Mouse (Mus musculus) CH12F3 (cell line): ENCODE measurements at regions not wholly inside any gene's neighbourhood (a gene's known extent, or its start where the extent isn't known, plus 50 kb on each side); places are given as distances from the start of the nearest gene placed in this dataset.

Source experiments
- in situ Hi-C: fragments of 300-500 bp; cut with MboI; formaldehyde crosslinking; loops from 2 replicates; pipeline ENCODE4 v1.14.3; 2020; ENCODE audit warnings: low sequenced_read_pairs

DNA sequence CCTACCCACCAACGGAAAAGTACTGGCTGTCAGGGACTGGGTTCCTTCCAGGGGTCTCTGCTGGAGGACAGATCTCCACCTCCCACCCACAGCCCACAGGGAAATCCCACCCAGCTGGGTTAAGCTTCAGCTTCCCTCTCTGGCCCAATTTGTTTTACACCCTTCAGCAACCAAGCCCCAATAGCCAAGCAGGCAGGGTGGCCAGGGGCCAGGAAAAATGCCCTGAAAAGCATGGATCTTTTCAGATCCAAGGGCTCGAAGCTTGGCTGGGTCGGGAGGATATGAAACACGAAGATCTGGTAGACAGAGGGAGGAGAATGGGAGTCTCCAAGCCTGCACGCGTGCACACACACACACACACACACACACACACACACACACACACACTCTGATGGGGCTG, 302.4 kb downstream of the Sox9 start:
- in situ Hi-C loops: no loop called here

DNA sequence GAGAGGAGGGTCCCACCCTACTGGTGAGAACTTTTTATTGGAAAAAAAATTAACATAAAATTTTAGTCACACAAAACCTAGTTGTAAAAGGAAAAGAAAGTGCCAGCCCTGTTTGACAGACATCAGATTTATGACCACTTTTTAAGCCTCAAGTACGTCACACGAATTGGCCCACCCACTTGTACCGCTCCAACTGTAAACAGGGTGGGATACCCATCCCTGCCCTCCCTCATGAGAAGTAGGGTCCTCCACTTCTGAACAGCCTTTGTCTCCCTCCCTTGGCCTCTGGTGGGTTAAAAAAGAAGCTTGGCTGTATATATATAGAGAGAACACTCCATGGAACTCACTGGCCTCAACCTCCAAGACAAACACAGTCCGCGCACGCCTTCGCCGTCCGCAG, 303.5 kb downstream of the Sox9 start:
- in situ Hi-C loops: no loop called here

DNA sequence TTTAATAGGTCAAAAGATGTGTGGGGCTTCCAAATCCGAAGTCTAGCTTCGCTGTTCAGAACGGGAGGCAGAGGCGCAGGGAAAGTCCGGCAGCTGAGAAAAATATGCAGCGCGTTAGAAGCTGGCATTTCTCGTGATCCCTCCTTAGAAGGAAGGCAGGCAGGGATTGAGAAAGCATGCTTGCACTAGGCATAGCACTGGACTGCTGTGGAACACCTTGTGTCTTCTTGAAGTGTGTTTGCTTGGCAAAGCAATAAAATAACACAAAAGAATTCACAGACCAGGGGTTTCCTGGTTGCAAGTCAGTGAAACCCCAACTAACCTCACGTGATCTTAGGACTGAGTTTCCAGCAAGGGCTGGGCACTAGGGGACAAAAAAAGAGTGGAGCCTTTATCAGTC, 305.1 kb downstream of the Sox9 start:
- in situ Hi-C loops: no loop called here

DNA sequence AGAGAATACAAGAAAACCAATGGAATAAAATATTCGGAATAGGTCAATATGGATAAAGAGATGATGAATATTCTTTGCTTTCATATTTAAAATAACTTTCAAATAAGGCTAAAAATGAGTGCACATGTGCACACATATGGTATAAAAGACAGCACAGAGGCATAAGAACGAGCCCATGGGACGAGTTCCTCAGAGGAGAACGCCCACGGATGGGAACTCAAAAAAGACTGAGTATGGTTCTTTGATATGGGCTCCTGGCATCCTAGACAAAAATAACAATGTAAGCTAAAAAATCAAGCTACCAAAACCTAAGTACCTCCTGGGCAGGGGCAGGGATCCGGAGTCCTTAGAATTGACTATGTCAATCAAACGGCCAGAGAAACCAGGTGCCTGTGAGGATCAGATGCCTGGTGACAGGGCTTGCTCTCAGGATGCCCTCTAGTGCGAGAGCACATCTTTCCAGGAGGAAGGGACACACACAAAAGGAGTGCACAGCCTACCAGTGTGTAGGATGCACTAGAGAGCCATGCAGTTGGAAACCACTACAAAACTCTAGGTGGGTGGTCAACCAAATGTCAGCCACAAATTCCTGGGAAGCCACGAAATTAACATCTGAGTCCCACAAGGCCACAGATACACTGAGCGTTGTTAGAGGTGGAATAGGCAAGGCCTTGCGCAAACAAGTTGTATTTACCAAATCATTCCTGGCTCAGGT, 307.8 kb downstream of the Sox9 start:
- in situ Hi-C loops: no loop called here

DNA sequence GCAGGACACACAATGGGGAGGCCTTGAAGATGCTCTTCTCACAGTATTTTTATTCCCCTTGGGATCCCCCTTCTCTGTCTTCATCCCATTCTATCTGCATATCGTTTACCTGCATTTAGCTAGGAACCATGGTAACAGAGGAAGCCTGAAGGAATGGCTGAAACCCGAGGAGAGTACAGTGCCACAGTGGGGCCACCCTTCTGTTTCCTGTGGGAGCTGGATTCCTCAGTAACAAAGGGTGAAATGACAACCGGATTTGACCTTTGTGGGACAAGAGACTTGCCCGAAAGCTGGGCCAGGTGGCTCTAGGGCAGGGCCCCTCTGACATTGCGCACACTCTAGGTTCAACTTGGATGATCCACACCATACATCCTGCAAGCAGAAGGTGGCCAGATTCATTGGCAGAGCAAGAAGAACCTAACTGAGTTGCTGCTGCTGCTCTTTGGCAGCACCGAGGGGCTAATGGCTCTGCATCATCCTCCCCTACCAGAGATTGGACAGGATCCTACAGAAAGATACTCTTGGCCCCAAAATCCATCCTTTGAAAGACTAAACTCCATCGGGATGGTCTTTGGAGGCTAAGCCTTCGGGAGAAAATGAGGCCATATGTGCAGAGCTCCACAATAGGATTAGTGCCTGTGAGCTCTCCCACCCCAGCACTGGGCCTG, 310.0 kb downstream of the Sox9 start:
- in situ Hi-C loops: no loop called here

DNA sequence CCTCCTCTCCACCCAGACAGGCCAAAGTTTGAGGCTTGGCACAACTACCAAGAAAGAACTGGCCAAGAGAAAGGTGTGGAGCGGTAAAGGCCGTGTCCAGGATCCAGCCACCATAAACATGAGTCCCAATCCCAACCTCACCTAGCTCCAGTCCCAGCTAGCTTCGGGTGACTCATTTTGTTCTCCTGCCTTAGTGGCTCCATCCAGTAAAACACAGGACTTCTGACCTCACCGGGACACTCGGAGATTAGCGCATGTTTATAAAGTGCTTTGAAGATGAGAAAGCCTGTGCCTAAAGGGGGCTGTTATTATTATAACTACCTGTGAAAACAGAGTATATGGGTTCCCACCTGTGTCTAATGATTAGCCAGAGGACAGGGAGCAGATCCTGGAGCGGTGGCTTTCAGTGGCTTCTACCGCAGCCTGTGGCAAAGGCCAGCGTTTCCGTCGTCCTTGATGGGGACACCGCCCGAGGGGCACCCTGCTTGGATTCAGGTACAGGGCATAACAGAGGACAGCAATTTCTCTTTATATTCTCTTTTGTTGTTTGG, 311.9 kb downstream of the Sox9 start:
- in situ Hi-C loops: no loop called here

DNA sequence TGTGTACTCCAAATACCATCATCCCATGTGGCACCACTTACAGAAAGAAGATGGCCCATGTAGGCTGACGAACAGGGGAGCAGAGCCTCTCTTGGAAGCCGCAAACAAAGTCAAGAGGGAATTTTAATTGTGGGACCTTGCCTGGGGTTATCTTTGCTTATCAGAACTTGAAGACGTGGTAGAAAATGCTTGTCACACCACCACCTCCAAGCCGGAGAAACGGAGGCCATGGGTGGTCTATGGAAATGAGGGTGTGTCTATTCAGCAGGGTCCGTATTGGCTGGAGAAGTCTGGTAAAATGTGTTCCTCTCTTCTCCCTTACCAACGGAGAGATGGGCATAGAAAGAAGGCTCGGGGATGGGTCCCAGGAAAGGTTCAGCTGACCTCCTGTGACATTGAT, 313.6 kb downstream of the Sox9 start:
- in situ Hi-C loops: no loop called here

DNA sequence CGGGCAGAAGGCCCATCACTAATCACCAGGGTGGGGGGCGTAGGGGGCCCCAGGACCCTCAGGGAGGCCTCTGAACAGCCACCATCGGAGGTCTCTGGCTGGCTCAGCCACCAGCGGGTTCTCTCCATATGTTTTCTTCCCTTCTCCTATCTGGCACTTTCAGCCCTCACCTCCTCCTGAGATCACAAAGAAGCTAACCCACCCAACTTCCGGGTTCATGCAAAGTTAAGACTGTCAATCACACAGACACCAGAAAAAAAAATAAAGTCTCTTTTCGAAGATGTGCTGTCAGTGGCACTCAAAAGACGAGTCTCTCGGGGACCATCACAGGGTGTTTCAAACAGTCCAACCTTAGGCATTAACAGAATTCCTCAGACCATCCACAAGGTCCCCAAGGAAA, 314.2 kb downstream of the Sox9 start:
- in situ Hi-C loops: no loop called here

DNA sequence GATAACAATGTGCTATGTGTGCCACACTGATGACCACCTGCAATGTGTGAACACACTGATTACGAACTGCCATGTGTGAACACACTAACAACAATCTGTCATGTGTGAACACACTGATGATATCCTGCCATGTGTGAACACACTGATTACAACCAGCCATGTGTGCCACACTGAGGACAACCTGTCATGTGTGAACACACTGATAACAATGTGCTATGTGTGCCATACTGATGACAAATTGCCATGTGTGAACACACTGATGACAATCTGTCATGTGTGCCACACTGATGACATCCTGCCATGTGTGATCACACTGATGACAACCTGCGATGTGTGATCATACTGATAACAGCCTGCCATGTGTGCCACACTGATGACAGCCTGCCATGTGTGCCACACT, 316.3 kb downstream of the Sox9 start:
- in situ Hi-C loops: no loop called here

DNA sequence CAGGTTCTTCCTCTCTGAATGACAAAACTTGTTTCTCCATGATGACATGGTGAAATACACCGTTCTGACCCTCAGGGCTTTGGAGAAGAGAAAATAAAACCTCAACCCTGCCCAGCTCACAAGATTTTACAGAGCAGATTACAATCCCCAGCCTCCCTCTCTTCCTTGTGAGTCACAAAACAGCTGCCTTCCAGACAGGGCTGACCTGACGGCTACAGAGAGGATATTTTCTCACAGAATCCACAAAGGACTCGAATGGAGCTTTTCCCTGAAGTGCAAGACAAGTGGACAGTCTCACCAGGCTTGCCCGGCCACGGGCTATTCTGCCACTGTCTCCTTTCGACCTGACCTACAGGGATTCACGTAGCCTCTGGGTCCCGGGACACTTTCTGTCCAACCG, 318.8 kb downstream of the Sox9 start:
- in situ Hi-C loops: no loop called here

DNA sequence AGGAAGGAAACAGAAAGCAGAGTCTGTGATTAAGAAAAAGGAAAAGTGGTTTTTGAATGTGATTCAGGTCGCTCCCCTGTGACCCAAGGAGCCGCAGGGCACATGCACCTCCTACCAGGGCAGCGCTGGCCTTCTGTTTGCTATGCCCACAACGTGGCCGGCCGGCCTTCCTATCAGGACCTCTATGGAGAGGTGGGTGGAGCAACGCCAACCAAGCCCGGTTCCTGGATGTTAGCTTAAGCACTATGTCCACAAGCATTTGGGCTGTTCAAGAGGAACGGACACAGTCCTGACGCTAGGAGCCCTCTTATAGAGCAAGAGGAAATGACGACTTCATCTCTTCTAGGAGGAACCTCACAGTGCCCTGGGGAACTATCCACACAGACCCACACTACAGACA, 319.5 kb downstream of the Sox9 start:
- in situ Hi-C loops: no loop called here

DNA sequence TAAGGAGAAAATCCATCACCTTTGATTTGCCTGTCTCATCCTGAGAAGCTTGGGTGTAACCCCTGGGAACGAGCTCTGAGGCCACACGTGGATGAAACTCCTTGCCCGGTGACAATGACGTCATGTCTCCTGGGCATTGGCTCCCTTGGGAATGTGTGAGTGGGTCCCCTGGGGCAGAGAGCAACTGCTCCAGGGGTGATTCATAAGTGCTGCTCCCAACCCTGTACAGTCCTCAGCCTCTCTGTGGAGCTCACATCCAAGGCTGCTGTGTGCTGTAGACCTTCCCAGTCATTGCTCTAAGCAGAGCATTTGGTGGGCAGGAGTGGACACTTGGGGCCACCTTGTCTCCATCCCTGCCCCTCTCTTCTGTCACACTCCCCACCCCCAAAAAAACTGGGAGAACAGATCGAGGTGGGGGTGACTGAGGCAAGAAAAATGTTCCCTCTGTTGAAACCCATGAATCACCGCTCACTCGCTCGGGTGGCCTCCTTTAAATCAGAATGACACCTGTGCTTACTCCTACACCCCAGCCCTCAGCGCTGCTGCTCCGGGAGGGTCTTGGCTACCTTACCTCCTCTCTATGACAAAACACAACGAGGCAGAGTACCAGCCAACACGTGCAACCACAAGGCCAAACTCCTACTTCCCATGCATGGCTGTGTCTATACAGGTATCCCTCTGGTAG, 321.3 kb downstream of the Sox9 start:
- in situ Hi-C loops: no loop called here

DNA sequence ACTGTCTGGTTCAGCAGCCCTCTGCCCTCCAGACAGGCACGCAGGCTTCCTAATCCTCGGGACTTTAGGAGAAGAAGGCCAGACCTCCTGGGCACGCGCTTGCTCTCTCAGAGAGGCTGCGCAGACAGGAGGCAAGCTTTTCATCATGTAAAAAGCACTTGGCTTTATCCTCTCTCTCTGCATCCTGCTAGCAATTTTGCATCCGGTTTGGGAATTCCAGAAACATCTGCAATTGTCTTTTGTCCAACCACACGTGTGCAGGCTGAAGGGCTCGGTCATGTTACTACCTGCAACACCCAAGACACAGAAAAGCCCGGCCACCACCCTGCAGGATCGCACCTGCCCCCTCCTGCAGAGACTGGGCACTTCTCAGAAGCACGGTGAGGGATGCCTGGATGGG, 323.3 kb downstream of the Sox9 start:
- in situ Hi-C loops: no loop called here

DNA sequence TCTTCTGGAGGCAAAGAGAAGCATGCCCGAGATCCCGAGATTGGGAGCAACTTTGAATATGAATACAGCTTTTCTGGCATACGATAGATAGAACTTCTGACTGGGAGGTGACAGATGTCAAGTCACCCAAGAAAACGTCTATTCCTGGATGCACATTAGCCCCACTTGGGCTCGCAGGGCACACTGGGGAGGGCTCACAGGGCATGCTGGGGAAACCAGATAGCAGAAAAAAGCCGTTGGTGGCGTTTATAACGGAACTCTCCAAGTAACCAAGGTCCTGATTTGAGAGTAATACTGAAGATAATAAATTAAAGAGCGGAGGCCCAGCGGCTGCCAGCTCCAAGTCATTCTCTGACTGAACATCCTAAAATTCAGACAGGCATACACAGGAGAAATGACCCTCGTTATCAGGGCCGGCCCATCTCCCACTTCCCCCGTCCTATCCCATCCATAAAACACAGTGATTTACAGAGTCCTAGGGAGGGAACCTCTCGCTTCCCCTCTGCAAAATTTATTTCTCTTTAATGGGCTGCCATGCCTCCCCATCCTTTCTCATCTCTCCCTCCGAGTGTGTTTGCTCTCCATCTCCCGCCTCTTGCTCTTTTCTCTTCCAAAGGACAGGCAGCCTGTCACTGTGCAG, 325.3 kb downstream of the Sox9 start:
- in situ Hi-C loops: no loop called here

DNA sequence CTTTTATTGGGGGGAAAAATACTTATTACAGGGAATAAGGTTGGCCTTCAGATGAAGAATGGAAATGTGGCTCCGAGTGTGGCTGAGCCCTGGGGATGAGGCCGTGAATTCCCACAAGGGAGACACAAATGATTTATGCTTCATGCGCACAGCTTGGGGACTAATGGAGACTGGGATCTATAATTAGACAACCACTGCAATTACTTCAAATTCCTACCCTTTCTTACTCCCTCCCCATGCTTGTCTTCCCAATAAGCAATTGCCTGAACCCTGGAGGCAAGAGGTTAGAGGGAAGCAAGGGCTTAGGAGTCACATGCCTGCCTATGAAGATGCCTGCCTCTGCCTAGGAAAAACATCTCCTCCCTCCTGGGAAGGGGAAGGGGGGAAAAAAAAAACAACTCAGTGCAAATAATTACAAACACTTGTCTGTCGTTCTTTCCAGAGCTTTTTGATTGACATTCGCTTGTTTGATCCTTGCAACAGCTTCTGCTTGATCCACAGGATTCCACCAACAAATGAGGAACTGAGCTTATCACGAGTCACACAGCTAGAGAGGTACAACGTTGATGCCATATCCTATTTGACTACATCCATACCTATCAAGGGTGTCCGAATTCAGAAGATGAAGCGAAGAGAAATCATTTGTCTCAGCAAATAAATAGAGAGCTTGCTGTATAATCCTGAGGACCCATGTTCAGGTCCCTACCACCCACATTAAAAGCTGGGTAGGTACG, 326.1 kb downstream of the Sox9 start:
- in situ Hi-C loops: no loop called here

DNA sequence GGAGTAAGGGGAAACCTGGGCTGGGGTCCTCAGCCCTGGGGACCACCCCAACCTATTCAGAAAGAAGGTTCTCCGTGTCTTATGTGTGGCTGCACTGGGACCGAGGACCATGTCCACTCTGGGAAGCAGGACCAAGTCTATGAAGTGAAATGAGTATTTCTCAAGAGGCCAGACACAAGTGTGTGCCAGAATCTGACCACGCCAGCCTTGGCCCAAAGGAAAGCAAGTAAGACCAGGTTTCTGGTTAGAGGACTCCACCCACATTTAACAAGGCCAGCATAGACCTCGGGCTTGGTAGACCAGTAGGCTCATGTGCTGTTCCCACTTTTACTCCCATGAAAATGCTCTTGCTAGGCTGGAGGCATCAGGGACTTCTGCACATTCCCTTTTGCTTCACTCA, 327.1 kb downstream of the Sox9 start:
- in situ Hi-C loops: no loop called here

DNA sequence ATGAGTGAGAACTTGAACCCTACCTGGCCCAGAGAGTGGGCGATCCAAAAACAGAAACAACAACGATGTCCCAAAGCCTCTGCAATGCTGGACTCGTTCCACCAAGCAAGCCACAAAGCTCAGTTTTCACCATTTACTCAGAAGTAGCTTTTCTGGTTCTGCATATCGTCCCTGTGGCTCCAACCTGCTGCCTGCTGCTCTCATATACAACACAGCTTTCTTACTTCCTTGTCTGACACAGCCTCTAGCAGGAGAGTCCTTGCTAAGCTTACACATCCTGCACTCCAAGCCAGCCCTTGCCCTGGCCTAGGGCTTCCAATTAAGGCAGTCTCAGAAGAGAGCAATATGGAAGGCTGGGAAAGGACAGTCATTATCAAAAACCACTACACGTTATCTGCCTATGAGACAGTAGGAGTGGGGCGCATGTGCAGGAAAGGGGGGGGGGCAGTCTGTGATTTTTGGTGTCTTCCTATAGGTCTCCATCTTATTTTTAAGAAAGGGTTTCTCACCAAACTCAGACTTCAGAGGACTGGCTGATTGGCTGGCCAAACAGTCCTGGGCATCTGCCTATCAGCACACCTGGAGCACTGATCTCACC, 331.3 kb downstream of the Sox9 start:
- in situ Hi-C loops: no loop called here

DNA sequence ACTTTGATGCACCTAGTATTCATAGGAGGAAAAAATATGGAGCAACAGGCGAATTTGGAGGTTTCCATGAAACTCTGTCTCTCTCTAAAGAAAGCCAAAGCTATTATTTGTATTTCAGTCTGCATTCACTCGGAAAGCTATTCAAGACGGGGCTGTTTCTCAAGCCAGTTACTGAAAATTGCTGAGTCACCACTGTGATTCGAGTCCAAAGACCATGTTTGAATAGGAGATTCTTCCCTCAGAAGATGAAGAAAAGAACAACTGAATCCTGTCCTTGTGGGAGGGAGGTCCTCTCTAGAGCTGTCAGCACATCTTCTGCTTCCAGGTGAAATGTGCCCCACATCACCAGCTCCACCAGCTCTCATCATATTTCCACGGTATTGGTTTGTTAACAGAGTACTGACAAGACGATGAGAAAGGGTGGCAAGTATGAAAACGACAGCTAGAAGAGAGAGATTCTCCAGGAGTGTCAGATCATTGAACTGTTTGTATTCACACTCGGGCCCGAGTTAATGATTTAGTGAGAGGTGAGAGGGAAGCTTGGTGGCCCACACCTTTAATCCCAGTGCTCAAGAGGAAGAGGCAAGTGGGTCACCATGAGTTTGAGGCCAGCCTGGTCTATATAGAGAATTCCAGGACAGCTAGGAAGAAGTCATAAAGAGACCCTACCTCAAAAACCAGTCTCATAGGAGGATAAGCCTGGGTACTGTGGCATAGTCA, 335.3 kb downstream of the Sox9 start:
- in situ Hi-C loops: no loop called here

DNA sequence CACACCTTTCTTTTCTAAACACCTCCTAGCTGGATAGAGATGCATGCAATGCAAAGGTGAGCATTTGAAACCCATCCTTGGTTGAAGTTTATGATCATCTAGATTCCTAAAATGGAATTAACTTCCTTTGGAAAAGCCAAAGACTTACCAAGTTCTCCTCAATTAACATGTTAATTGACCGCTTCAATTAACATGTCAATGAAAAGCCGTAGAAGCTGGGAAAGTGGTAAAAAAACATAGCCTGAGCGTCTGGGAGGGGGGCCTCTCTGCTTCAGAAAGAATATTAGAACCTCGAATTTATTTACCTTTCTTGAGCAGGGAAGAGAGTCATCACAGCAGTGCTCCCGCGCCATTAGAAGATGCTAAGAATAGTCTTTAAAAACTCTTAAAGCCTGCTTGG, 338.5 kb downstream of the Sox9 start:
- in situ Hi-C loops: no loop called here

DNA sequence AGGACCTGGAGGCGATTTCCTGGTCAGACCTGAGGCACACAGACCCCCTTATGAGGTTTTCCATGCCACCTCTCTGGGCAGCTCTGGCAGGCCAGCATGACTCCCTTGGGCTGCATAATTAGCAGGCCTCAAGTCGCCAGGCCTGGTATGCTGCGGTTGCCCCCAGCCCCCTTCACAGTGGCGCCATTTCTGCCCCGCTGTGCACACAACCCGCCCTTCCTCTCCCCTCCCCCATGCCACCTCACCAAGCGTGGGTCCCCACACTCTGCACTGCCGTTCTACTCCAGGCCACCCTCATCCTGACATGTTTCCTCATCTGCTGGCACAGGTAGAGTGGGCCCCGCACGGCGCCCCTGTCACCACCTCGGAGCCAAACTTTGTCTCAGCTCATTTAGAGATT, 339.3 kb downstream of the Sox9 start:
- in situ Hi-C loops: no loop called here
